In the genomic region with DNA sequence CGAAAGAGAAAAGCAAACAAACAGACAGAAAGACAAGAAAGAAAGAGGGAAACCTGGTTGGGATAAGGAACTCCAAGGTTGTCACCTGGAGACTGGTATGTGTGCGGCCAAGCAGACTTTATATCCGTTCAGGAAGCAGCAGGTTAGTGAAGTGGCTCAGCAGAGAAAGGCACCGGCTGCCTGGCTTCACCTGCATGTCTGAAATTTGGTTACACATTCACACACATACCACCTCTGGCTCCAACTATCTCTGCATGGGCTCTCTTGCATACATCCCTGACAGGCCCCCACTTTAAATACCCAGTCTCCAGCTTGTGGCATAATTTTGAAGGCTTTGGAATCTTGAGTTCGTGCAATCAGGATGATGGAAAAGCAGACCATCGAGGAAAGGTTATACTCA, we compare ENCODE assay signal across 29 mouse cellular contexts. TPM values are rescaled to one million over a fixed set of nuclear protein-coding genes. Genes with fewer than 3 reads are reported as not detected.
"Had no signal": no experiment of that assay in that cellular context is flagged by ENCODE, and none has a peak within 500 bp of the region (broad histone marks: within the 10 kb centered on the region; RNA-seq: fewer than 3 reads in every experiment).

No protein-coding gene starts in this region.

- H3K4me1 ChIP-seq: hindbrain, embryonic 10.5 days; hindbrain, embryonic 12.5 days; limb, embryonic 10.5 days; limb, embryonic 12.5 days; liver, embryonic 13.5 days; liver, embryonic 15.5 days had no signal

- H3K4me3 ChIP-seq: gastrocnemius, adult 2 months; heart, embryonic 10.5 days; heart, embryonic 12.5 days; hindbrain, embryonic 10.5 days; hindbrain, embryonic 12.5 days; intestine, embryonic 15.5 days; layer of hippocampus, adult 2 months; left cerebral cortex, adult 2 months; limb, embryonic 10.5 days; limb, embryonic 12.5 days; liver, embryonic 13.5 days; liver, embryonic 15.5 days had no signal

- ATAC-seq: hindbrain, embryonic 16.5 days; inflammation-experienced regulatory T-cells, adult 6 months; intestine, embryonic 15.5 days; intestine, postnatal 0 days had no signal

- H3K4me2 ChIP-seq: heart, embryonic 12.5 days; hindbrain, embryonic 12.5 days; hindbrain, embryonic 14.5 days; intestine, embryonic 15.5 days; limb, embryonic 12.5 days; liver, embryonic 11.5 days; liver, embryonic 13.5 days; liver, embryonic 15.5 days had no signal

- H3K27ac ChIP-seq: gastrocnemius, adult 2 months; heart, embryonic 10.5 days; hindbrain, embryonic 10.5 days; hindbrain, embryonic 12.5 days; hindbrain, embryonic 14.5 days; intestine, embryonic 15.5 days; layer of hippocampus, adult 2 months; left cerebral cortex, adult 2 months; limb, embryonic 10.5 days; limb, embryonic 12.5 days; liver, embryonic 13.5 days; liver, embryonic 15.5 days had no signal

- H3K27me3 ChIP-seq: heart, embryonic 12.5 days; hindbrain, embryonic 12.5 days; intestine, embryonic 15.5 days; limb, embryonic 12.5 days; liver, embryonic 13.5 days; liver, embryonic 15.5 days had no signal

- H3K9me3 ChIP-seq: heart, embryonic 10.5 days; heart, embryonic 12.5 days; hindbrain, embryonic 10.5 days; hindbrain, embryonic 12.5 days; intestine, embryonic 15.5 days; limb, embryonic 10.5 days; limb, embryonic 12.5 days; liver, embryonic 13.5 days; liver, embryonic 15.5 days had no signal

- H3K9ac ChIP-seq: heart, embryonic 12.5 days; hindbrain, embryonic 12.5 days; hindbrain, embryonic 14.5 days; intestine, embryonic 15.5 days; limb, embryonic 12.5 days; liver, embryonic 13.5 days; liver, embryonic 15.5 days had no signal

- DNase-seq: gastrocnemius, adult 2 months; gastrocnemius, postnatal 10 days; gastrocnemius, postnatal 25 days; heart, adult 18-20 months; heart, postnatal 10 days; heart, postnatal 4 days; kidney, postnatal 10 days; kidney, postnatal 25 days; kidney, postnatal 4 days; liver; liver, embryonic 13.5 days had no signal

- H3K36me3 ChIP-seq: heart, embryonic 10.5 days; heart, embryonic 12.5 days; hindbrain, embryonic 10.5 days; hindbrain, embryonic 12.5 days; intestine, embryonic 15.5 days; limb, embryonic 10.5 days; limb, embryonic 12.5 days; liver, embryonic 13.5 days; liver, embryonic 15.5 days had no signal

RNA-seq across cellular contexts. Expression of a gene that starts 4.5 kb away (rescaled TPM):
- polyA plus RNA-seq: frontal cortex, adult 2 months; heart, embryonic 10.5 days; heart, embryonic 12.5 days; heart, embryonic 14.5 days; hindbrain, embryonic 10.5 days; hindbrain, embryonic 12.5 days; hindbrain, embryonic 14.5 days; hindbrain, embryonic 16.5 days; inflammation-experienced regulatory T-cells, adult 6 months; limb, embryonic 10.5 days; limb, embryonic 12.5 days; limb, embryonic 14.5 days; liver, embryonic 11.5 days; liver, embryonic 13.5 days; liver, embryonic 15.5 days had no signal
